Mouse (Mus musculus): ENCODE measurements around the gene Gngt2.
"Not testable (repeated sequence)": the region's sequence is repeated elsewhere in the genome, so short reads cannot be mapped to it uniquely, and the experiment has no call there.

The Gngt2 gene

GRCm38 (mm10) chr11:95840694-95841497 lies 3.9 kb downstream of the Gngt2 start:
- no peak for DNase-seq (ENCODE audit: low read depth, low spot score)

GRCm38 (mm10) chr11:95841498-95841830 lies 4.4 kb downstream of the Gngt2 start:
- DNase-seq (ENCODE audit: low read depth, low spot score): no peak

GRCm38 (mm10) chr11:95842074-95842681 lies 5.2 kb downstream of the Gngt2 start, which contains the start of gene Abi3:
Abi3 (minus strand) TSS chr11:95842476.
- DNase-seq (ENCODE audit: low read depth, low spot score): no peak

- DNase-seq (ENCODE audit: low read depth, low spot score): no peak
Measured at GRCm38 (mm10) chr11:95842953-95843352, 5.9 kb downstream of the Gngt2 start.

GRCm38 (mm10) chr11:95843421-95843950 lies 6.5 kb downstream of the Gngt2 start:
- DNase-seq (ENCODE audit: low read depth, low spot score): no peak

GRCm38 (mm10) chr11:95844935-95845334 lies 7.9 kb downstream of the Gngt2 start:
- DNase-seq (ENCODE audit: low read depth, low spot score): no peak

GRCm38 (mm10) chr11:95850898-95851297 lies 13.9 kb downstream of the Gngt2 start:
- DNase-seq (ENCODE audit: low read depth, low spot score): no peak

- DNase-seq (ENCODE audit: low read depth, low spot score): no peak
Measured at GRCm38 (mm10) chr11:95853684-95854083, 16.7 kb downstream of the Gngt2 start.

- DNase-seq (ENCODE audit: low read depth, low spot score): no peak
Measured at GRCm38 (mm10) chr11:95857306-95857705, 20.3 kb downstream of the Gngt2 start.

GRCm38 (mm10) chr11:95857716-95858527 lies 20.9 kb downstream of the Gngt2 start:
- DNase-seq (ENCODE audit: low read depth, low spot score): no peak

GRCm38 (mm10) chr11:95858528-95859467 lies 21.8 kb downstream of the Gngt2 start:
- peak; percentile 94 for DNase-seq (ENCODE audit: low read depth, low spot score)

- DNase-seq (ENCODE audit: low read depth, low spot score): peak; percentile 57
Measured at GRCm38 (mm10) chr11:95859468-95859855, 22.4 kb downstream of the Gngt2 start.

- DNase-seq (ENCODE audit: low read depth, low spot score): no peak
Measured at GRCm38 (mm10) chr11:95860071-95860490, 23.1 kb downstream of the Gngt2 start.

- DNase-seq (ENCODE audit: low read depth, low spot score): no peak
Measured at GRCm38 (mm10) chr11:95861397-95861796, 24.4 kb downstream of the Gngt2 start.

GRCm38 (mm10) chr11:95869442-95869841 lies 32.4 kb downstream of the Gngt2 start:
- DNase-seq (ENCODE audit: low read depth, low spot score): no peak

GRCm38 (mm10) chr11:95869918-95870470 lies 33.0 kb downstream of the Gngt2 start:
- DNase-seq (ENCODE audit: low read depth, low spot score): no peak

- no peak for DNase-seq (ENCODE audit: low read depth, low spot score)
Measured at GRCm38 (mm10) chr11:95875804-95876203, 38.8 kb downstream of the Gngt2 start.

GRCm38 (mm10) chr11:95876296-95876695 lies 39.3 kb downstream of the Gngt2 start:
- DNase-seq (ENCODE audit: low read depth, low spot score): peak; percentile 54

- not testable (repeated sequence) for DNase-seq (ENCODE audit: low read depth, low spot score)
Measured at GRCm38 (mm10) chr11:95879861-95880260, 42.8 kb downstream of the Gngt2 start.

GRCm38 (mm10) chr11:95890462-95891051 lies 53.5 kb downstream of the Gngt2 start:
- DNase-seq (ENCODE audit: low read depth, low spot score): no peak

Measured in embryo, embryonic 11.5 days (tissue).